8 mouse cellular contexts compared by ENCODE assay signal in genomic region chr15:89174889-89175339, GRCm38 (mm10). TPM values are rescaled to one million over a fixed set of nuclear protein-coding genes. Genes with fewer than 3 reads are reported as not detected.
A peak's percentile ranks its signal among the peaks of the same experiment; 100 is the strongest.
DNase-seq lines count a peak whose midpoint lies in the region; ATAC-seq and TF ChIP-seq lines count a peak whose summit lies in the region.
"Had no signal": no experiment of that assay in that cellular context is flagged by ENCODE, and none has a peak within 500 bp of the region (broad histone marks: within the 10 kb centered on the region; RNA-seq: fewer than 3 reads in every experiment).

No protein-coding gene starts in this region.

- no peaks in the 10 kb centered on the region for H3K27me3 ChIP-seq in kidney, embryonic 16.5 days (ENCODE audit: insufficient read depth, low read length)
- H3K27me3 ChIP-seq in embryonic facial prominence, embryonic 12.5 days, result no peaks in the 10 kb centered on the region
- no peaks in the 10 kb centered on the region for H3K27me3 ChIP-seq in intestine, embryonic 15.5 days (replicated peaks)
- H3K27me3 ChIP-seq in midbrain, postnatal 0 days (ENCODE audit: insufficient read depth, low read length), result no peaks in the 10 kb centered on the region
- H3K27me3 ChIP-seq: Patski had no signal

- DNase-seq in kidney, postnatal 4 days, result no peak
- no peak for DNase-seq in midbrain, postnatal 0 days (ENCODE audit: low spot score)
- no peak for DNase-seq in thymus, adult 18-20 months
- no peak for DNase-seq in embryo, embryonic 10 days (ENCODE audit: low spot score)

- TF ChIP-seq CTCF in midbrain, postnatal 0 days (IDR thresholded peaks at IDR 0.05), result no peak

- H3K9ac ChIP-seq in kidney, embryonic 16.5 days (replicated peaks; ENCODE audit: low read length), result 0 out of 2 replicates have a peak overlapping the region, but pooled peaks have one; percentile 7
- H3K9ac ChIP-seq in embryonic facial prominence, embryonic 12.5 days, result no peak overlapping the region
- no peak overlapping the region for H3K9ac ChIP-seq in intestine, embryonic 15.5 days
- no peak overlapping the region for H3K9ac ChIP-seq in midbrain, postnatal 0 days (replicated peaks; ENCODE audit: low read length, poor library complexity, severe bottlenecking)

- peak overlapping the region; percentile 51 for H3K27ac ChIP-seq in kidney, embryonic 16.5 days (ENCODE audit: low read length)
- no peak overlapping the region for H3K27ac ChIP-seq in embryonic facial prominence, embryonic 12.5 days
- no peak overlapping the region for H3K27ac ChIP-seq in intestine, embryonic 15.5 days
- H3K27ac ChIP-seq in midbrain, postnatal 0 days (ENCODE audit: low read depth, low read length), result no peak overlapping the region

- WGBS in kidney, embryonic 16.5 days, result 49% methylated on average over 11 of the region's 11 CpGs
- WGBS in embryonic facial prominence, embryonic 12.5 days, result 60% methylated on average over 11 of the region's 11 CpGs
- WGBS in intestine, embryonic 15.5 days, result 51% methylated on average over 11 of the region's 11 CpGs
- 51% methylated on average over 11 of the region's 11 CpGs for WGBS in midbrain, postnatal 0 days

- H3K4me3 ChIP-seq in kidney, embryonic 16.5 days (ENCODE audit: low read length), result no peak overlapping the region
- no peak overlapping the region for H3K4me3 ChIP-seq in embryonic facial prominence, embryonic 12.5 days
- H3K4me3 ChIP-seq in intestine, embryonic 15.5 days (replicated peaks), result no peak overlapping the region
- H3K4me3 ChIP-seq in midbrain, postnatal 0 days (ENCODE audit: low read depth, low read length), result no peak overlapping the region

- ATAC-seq in kidney, embryonic 16.5 days (ENCODE audit: low FRiP score, low TSS enrichment), result no peak
- no peak for ATAC-seq in embryonic facial prominence, embryonic 12.5 days (ENCODE audit: insufficient number of reproducible peaks, insufficient read depth, low FRiP score, low TSS enrichment)
- no peak for ATAC-seq in intestine, embryonic 15.5 days
- no peak for ATAC-seq in midbrain, postnatal 0 days (ENCODE audit: low FRiP score)
- ATAC-seq: Patski had no signal

- H3K36me3 ChIP-seq in kidney, embryonic 16.5 days (ENCODE audit: insufficient read depth, low read length), result no peaks in the 10 kb centered on the region
- no peaks in the 10 kb centered on the region for H3K36me3 ChIP-seq in embryonic facial prominence, embryonic 12.5 days
- H3K36me3 ChIP-seq in intestine, embryonic 15.5 days, result no peaks in the 10 kb centered on the region
- H3K36me3 ChIP-seq in midbrain, postnatal 0 days (ENCODE audit: insufficient read depth, low read length), result no peaks in the 10 kb centered on the region

- no peak overlapping the region for H3K4me2 ChIP-seq in kidney, embryonic 16.5 days (replicated peaks; ENCODE audit: low read depth, low read length)
- 0 out of 2 replicates have a peak overlapping the region, but pooled peaks have one; percentile 100 for H3K4me2 ChIP-seq in embryonic facial prominence, embryonic 12.5 days (replicated peaks)
- H3K4me2 ChIP-seq in intestine, embryonic 15.5 days (replicated peaks), result peak overlapping the region; percentile 98; the same call in 1 of the 2 replicates
- 0 out of 2 replicates have a peak overlapping the region, but pooled peaks have one; percentile 96 for H3K4me2 ChIP-seq in midbrain, postnatal 0 days (ENCODE audit: low read depth, low read length, poor library complexity, severe bottlenecking)

- peaks cover 93% of the 10 kb centered on the region for H3K4me1 ChIP-seq in kidney, embryonic 16.5 days (ENCODE audit: insufficient read depth, low read length)
- peaks cover 91% of the 10 kb centered on the region for H3K4me1 ChIP-seq in embryonic facial prominence, embryonic 12.5 days
- H3K4me1 ChIP-seq in intestine, embryonic 15.5 days (replicated peaks), result peaks cover 84% of the 10 kb centered on the region
- peaks cover 52% of the 10 kb centered on the region for H3K4me1 ChIP-seq in midbrain, postnatal 0 days (ENCODE audit: insufficient read depth, low read length)

- H3K9me3 ChIP-seq in kidney, embryonic 16.5 days (ENCODE audit: low read length), result no peaks in the 10 kb centered on the region
- no peaks in the 10 kb centered on the region for H3K9me3 ChIP-seq in embryonic facial prominence, embryonic 12.5 days
- H3K9me3 ChIP-seq in intestine, embryonic 15.5 days, result no peaks in the 10 kb centered on the region
- H3K9me3 ChIP-seq in midbrain, postnatal 0 days (ENCODE audit: low read length), result no peaks in the 10 kb centered on the region

RNA-seq across cellular contexts. Expression of gene Plxnb2, which starts 5.7 kb away (rescaled TPM):
- polyA plus RNA-seq in kidney, embryonic 16.5 days (2015; fragmentation: Nextera tagmentation; extraction: Ambion mirVana), result 184 and 188 TPM in 2 replicates
- 169 and 182 TPM in 2 replicates for polyA plus RNA-seq in embryonic facial prominence, embryonic 12.5 days (2016; fragmentation: Nextera tagmentation; extraction: Ambion mirVana)
- polyA plus RNA-seq in intestine, embryonic 15.5 days (2015; fragmentation: Nextera tagmentation; extraction: Ambion mirVana), result 107 and 118 TPM in 2 replicates
- 153 and 199 TPM in 2 replicates for total RNA-seq in midbrain, postnatal 0 days (2014; rRNA removed)
- polyA plus RNA-seq in midbrain, postnatal 0 days (2015; fragmentation: Nextera tagmentation; extraction: Ambion mirVana), result 46.8 and 50.4 TPM in 2 replicates

RNA-seq across cellular contexts. Expression of gene Dennd6b, which starts 21.4 kb away (rescaled TPM):
- polyA plus RNA-seq in kidney, embryonic 16.5 days (2015; fragmentation: Nextera tagmentation; extraction: Ambion mirVana), result 20.4 and 21.9 TPM in 2 replicates
- 30.2 and 30.3 TPM in 2 replicates for polyA plus RNA-seq in embryonic facial prominence, embryonic 12.5 days (2016; fragmentation: Nextera tagmentation; extraction: Ambion mirVana)
- polyA plus RNA-seq in intestine, embryonic 15.5 days (2015; fragmentation: Nextera tagmentation; extraction: Ambion mirVana), result 12.1 and 13.1 TPM in 2 replicates
- 98.8 and 115 TPM in 2 replicates for total RNA-seq in midbrain, postnatal 0 days (2014; rRNA removed)
- polyA plus RNA-seq in midbrain, postnatal 0 days (2015; fragmentation: Nextera tagmentation; extraction: Ambion mirVana), result 88.2 and 88.3 TPM in 2 replicates

RNA-seq across cellular contexts. Expression of gene Mapk11, which starts 25.5 kb away (rescaled TPM):
- polyA plus RNA-seq in kidney, embryonic 16.5 days (2015; fragmentation: Nextera tagmentation; extraction: Ambion mirVana), result 16.0 and 16.4 TPM in 2 replicates
- polyA plus RNA-seq in embryonic facial prominence, embryonic 12.5 days (2016; fragmentation: Nextera tagmentation; extraction: Ambion mirVana), result 14.0 and 16.4 TPM in 2 replicates
- 5.8 and 6.0 TPM in 2 replicates for polyA plus RNA-seq in intestine, embryonic 15.5 days (2015; fragmentation: Nextera tagmentation; extraction: Ambion mirVana)
- 26.9 and 34.8 TPM in 2 replicates for total RNA-seq in midbrain, postnatal 0 days (2014; rRNA removed)
- 18.9 and 19.3 TPM in 2 replicates for polyA plus RNA-seq in midbrain, postnatal 0 days (2015; fragmentation: Nextera tagmentation; extraction: Ambion mirVana)

RNA-seq across cellular contexts. Expression of gene Mapk12, which starts 34.4 kb away (rescaled TPM):
- polyA plus RNA-seq in kidney, embryonic 16.5 days (2015; fragmentation: Nextera tagmentation; extraction: Ambion mirVana), result 15.5 and 16.2 TPM in 2 replicates
- polyA plus RNA-seq in embryonic facial prominence, embryonic 12.5 days (2016; fragmentation: Nextera tagmentation; extraction: Ambion mirVana), result 7.5 and 7.6 TPM in 2 replicates
- polyA plus RNA-seq in intestine, embryonic 15.5 days (2015; fragmentation: Nextera tagmentation; extraction: Ambion mirVana), result 3.6 and 4.2 TPM in 2 replicates
- total RNA-seq in midbrain, postnatal 0 days (2014; rRNA removed), result 1.5 and 4.7 TPM in 2 replicates
- 2.0 and 3.2 TPM in 2 replicates for polyA plus RNA-seq in midbrain, postnatal 0 days (2015; fragmentation: Nextera tagmentation; extraction: Ambion mirVana)

RNA-seq across cellular contexts. Expression of gene Ppp6r2, which starts 36.4 kb away (rescaled TPM):
- 24.0 and 26.7 TPM in 2 replicates for polyA plus RNA-seq in kidney, embryonic 16.5 days (2015; fragmentation: Nextera tagmentation; extraction: Ambion mirVana)
- polyA plus RNA-seq in embryonic facial prominence, embryonic 12.5 days (2016; fragmentation: Nextera tagmentation; extraction: Ambion mirVana), result 38.9 and 41.9 TPM in 2 replicates
- 21.6 and 23.9 TPM in 2 replicates for polyA plus RNA-seq in intestine, embryonic 15.5 days (2015; fragmentation: Nextera tagmentation; extraction: Ambion mirVana)
- 225 and 315 TPM in 2 replicates for total RNA-seq in midbrain, postnatal 0 days (2014; rRNA removed)
- polyA plus RNA-seq in midbrain, postnatal 0 days (2015; fragmentation: Nextera tagmentation; extraction: Ambion mirVana), result 76.5 and 87.1 TPM in 2 replicates
